Comparison of ENCODE assay signal across 8 mouse cellular contexts in genomic region chr1:38787443-38787842, GRCm38 (mm10). TPM values are rescaled to one million over a fixed set of nuclear protein-coding genes. Genes with fewer than 3 reads are reported as not detected.
A peak's percentile ranks its signal among the peaks of the same experiment; 100 is the strongest.
DNase-seq lines count a peak whose midpoint lies in the region; ATAC-seq and TF ChIP-seq lines count a peak whose summit lies in the region.

No protein-coding gene starts in this region.

- no peak overlapping the region for H3K4me3 ChIP-seq in testis, adult 2 months (ENCODE audit: control insufficient read depth, low read depth, low read length)
- H3K4me3 ChIP-seq in forebrain, embryonic 10.5 days = no peak overlapping the region
- H3K4me3 ChIP-seq in hindbrain, embryonic 10.5 days = no peak overlapping the region
- H3K4me3 ChIP-seq in spleen, adult 2 months (ENCODE audit: extremely low read depth, insufficient read depth, insufficient read length) = no peak overlapping the region

- 8% methylated on average over 5 of the region's 5 CpGs for WGBS in forebrain, embryonic 10.5 days
- WGBS in hindbrain, embryonic 10.5 days = 6% methylated on average over 5 of the region's 5 CpGs
- 6% methylated on average over 5 of the region's 5 CpGs for WGBS in spleen, adult 2 months

- H3K27ac ChIP-seq in testis, adult 2 months (ENCODE audit: control insufficient read depth, insufficient read depth, low read depth, low read length) = no peak overlapping the region
- no peak overlapping the region for H3K27ac ChIP-seq in forebrain, embryonic 10.5 days
- peak overlapping the region; percentile 45; the same call in 1 of the 2 replicates for H3K27ac ChIP-seq in hindbrain, embryonic 10.5 days
- no peak overlapping the region for H3K27ac ChIP-seq in spleen, adult 2 months (ENCODE audit: insufficient read depth, low read length)

- H3K36me3 ChIP-seq in testis, adult 2 months (ENCODE audit: control insufficient read depth, insufficient read depth, low read length) = no peaks in the 10 kb centered on the region
- H3K36me3 ChIP-seq in forebrain, embryonic 10.5 days (replicated peaks) = 0 out of 2 replicates have a peak, but pooled peaks cover 4% of the 10 kb centered on the region
- H3K36me3 ChIP-seq in hindbrain, embryonic 10.5 days = 0 out of 2 replicates have a peak, but pooled peaks cover 3% of the 10 kb centered on the region
- no peaks in the 10 kb centered on the region for H3K36me3 ChIP-seq in spleen, adult 2 months (ENCODE audit: control insufficient read depth, insufficient read depth, low read length)

- DNase-seq in testis, postnatal 14 days (ENCODE audit: low spot score) = no peak
- peak; percentile 52 for DNase-seq in brain, embryonic 18.5 days (ENCODE audit: low read depth, low spot score)
- peak; percentile 57 for DNase-seq in forebrain, embryonic 10.5 days (ENCODE audit: extremely low spot score, low spot score)
- DNase-seq in hindbrain, embryonic 10.5 days (ENCODE audit: low spot score) = peak; percentile 58
- peak; percentile 26 to 49 for DNase-seq in layer of hippocampus, postnatal 25 days (ENCODE audit: extremely low spot score in 1 of 2, low spot score in 1 of 2)
- DNase-seq in spleen, adult 2 months (ENCODE audit: low read depth in 1 of 2, low spot score in 2 of 2) = peak; percentile 21 to 31

- peak; percentile 55; the same call in 1 of the 2 replicates for TF ChIP-seq CTCF in testis, adult 2 months (IDR thresholded peaks at IDR 0.05; ENCODE audit: control insufficient read depth, insufficient read depth, insufficient replicate concordance, low read depth, low read length)
- peak; percentile 71; the same call in 1 of the 2 replicates for TF ChIP-seq CTCF in spleen, adult 2 months (IDR thresholded peaks at IDR 0.05; ENCODE audit: extremely low read depth, insufficient read depth, insufficient read length, insufficient replicate concordance)

- H3K4me1 ChIP-seq in testis, adult 2 months (ENCODE audit: control insufficient read depth, insufficient read depth, low read length) = no peaks in the 10 kb centered on the region
- H3K4me1 ChIP-seq in forebrain, embryonic 10.5 days = peaks cover 14% of the 10 kb centered on the region
- H3K4me1 ChIP-seq in hindbrain, embryonic 10.5 days (replicated peaks) = peaks cover 55% of the 10 kb centered on the region
- peaks cover 2% of the 10 kb centered on the region; the same call in 1 of the 2 replicates for H3K4me1 ChIP-seq in spleen, adult 2 months (ENCODE audit: control insufficient read depth, insufficient read depth, insufficient read length)

- ATAC-seq in megakaryocyte progenitor cell, adult 5-6 weeks (replicated peaks; ENCODE audit: poor library complexity) = peak; percentile 95

- H3K9me3 ChIP-seq in forebrain, embryonic 10.5 days = no peaks in the 10 kb centered on the region
- no peaks in the 10 kb centered on the region for H3K9me3 ChIP-seq in hindbrain, embryonic 10.5 days

- TF ChIP-seq POLR2A in testis, adult 2 months (IDR thresholded peaks at IDR 0.05; ENCODE audit: control insufficient read depth, low read depth, low read length) = no peak
- TF ChIP-seq POLR2A in spleen, adult 2 months (IDR thresholded peaks at IDR 0.05; ENCODE audit: low read depth, low read length) = no peak

- no peaks in the 10 kb centered on the region for H3K27me3 ChIP-seq in testis, adult 2 months (ENCODE audit: control insufficient read depth, insufficient read depth, low read length)
- H3K27me3 ChIP-seq in forebrain, embryonic 10.5 days (ENCODE audit: poor library complexity, severe bottlenecking) = no peaks in the 10 kb centered on the region
- peaks cover 4% of the 10 kb centered on the region; the same call in 1 of the 2 replicates for H3K27me3 ChIP-seq in hindbrain, embryonic 10.5 days (ENCODE audit: insufficient read depth, poor library complexity, severe bottlenecking)
- no peaks in the 10 kb centered on the region for H3K27me3 ChIP-seq in spleen, adult 2 months (ENCODE audit: control insufficient read depth, insufficient read depth, low read length)

RNA-seq across cellular contexts. Expression of gene Lonrf2, which starts 49.1 kb away (rescaled TPM):
- 0.28 and 0.29 TPM in 2 replicates for polyA plus RNA-seq in testis, adult 2 months (2012; rRNA removed)
- polyA plus RNA-seq in forebrain, embryonic 10.5 days (2016; fragmentation: Nextera tagmentation; extraction: Ambion mirVana) = 1.9 and 2.1 TPM in 2 replicates
- polyA plus RNA-seq in hindbrain, embryonic 10.5 days (2016; fragmentation: Nextera tagmentation; extraction: Ambion mirVana) = 1.9 TPM in 2 replicates
- 100 to 1,000 TPM; 104 to 107 TPM for total RNA-seq in layer of hippocampus, postnatal 25 days (2021)
- not detected in 2 replicates for total RNA-seq in megakaryocyte progenitor cell, adult 5-6 weeks (2015)
- 0.10 and 0.21 TPM in 2 replicates for total RNA-seq in megakaryocyte progenitor cell, adult 5-6 weeks (2017)
- polyA plus RNA-seq in spleen, adult 2 months (2012; rRNA removed) = 0.02 and 0.05 TPM in 2 replicates
